ENCODE assay signal across 18 mouse cellular contexts in genomic region chr13:93556119-93556518, GRCm38 (mm10). TPM values are rescaled to one million over a fixed set of nuclear protein-coding genes. Genes with fewer than 3 reads are reported as not detected.
DNase-seq lines count a peak whose midpoint lies in the region; ATAC-seq lines count a peak whose summit lies in the region.
"Had no signal": no experiment of that assay in that cellular context is flagged by ENCODE, and none has a peak within 500 bp of the region (broad histone marks: within the 10 kb centered on the region; RNA-seq: fewer than 3 reads in every experiment).

No protein-coding gene starts in this region.

- intact Hi-C loops in heart, postnatal 36 days (cut with DNase I), result no loop called here

- peak; percentile 8 for DNase-seq in CD4-positive, CD25-positive, alpha-beta regulatory T cell, adult 2 months (ENCODE audit: low read depth, low spot score)
- peak; percentile 59 for DNase-seq in heart, adult 11 months
- DNase-seq in heart, postnatal 36 days, result no peak
- peak; percentile 94 for DNase-seq in fat pad, adult 2 months (ENCODE audit: extremely low read depth, low read depth, low spot score)
- DNase-seq: adrenal gland, adult 8-10 months; adrenal gland, postnatal 14 days; adrenal gland, postnatal 36 days; B cell, adult 2 months; cerebellum, adult 11-12 months; cerebellum, adult 2 months; cerebellum, adult 9-10 months; cerebellum, postnatal 25 days had no signal

- ATAC-seq in CD4-positive, CD25-positive, alpha-beta regulatory T cell, adult 4 months, result no peak
- no peak for ATAC-seq in megakaryocyte progenitor cell, adult 5-6 weeks (replicated peaks; ENCODE audit: poor library complexity)
- ATAC-seq: activated CD4-positive, CD25-positive, alpha-beta regulatory T cell, adult 4 months; forebrain, embryonic 14.5 days; forebrain, embryonic 16.5 days; Patski had no signal

RNA-seq across cellular contexts. Expression of gene Jmy, which starts 56.5 kb away (rescaled TPM):
- polyA plus RNA-seq in CD4-positive, CD25-positive, alpha-beta regulatory T cell, adult 4 months (2017; shearing (Covaris generic)), result 1 to 10 TPM; 1.4 to 2.7 TPM
- total RNA-seq in heart, postnatal 36 days (2021), result 10 to 100 TPM; 46.3 to 46.7 TPM
- 10.6 and 13.6 TPM in 2 replicates for total RNA-seq in megakaryocyte progenitor cell, adult 5-6 weeks (2015)
- 6.1 and 9.3 TPM in 2 replicates for total RNA-seq in megakaryocyte progenitor cell, adult 5-6 weeks (2017)

Comparison
In these comparisons a context has a peak if more than half of its experiments do, and no peak if none do; other contexts are left out.
1. DNase-seq: peak in CD4-positive, CD25-positive, alpha-beta regulatory T cell, adult 2 months (single experiment), heart, adult 11 months (single experiment) and fat pad, adult 2 months (single experiment); none in heart, postnatal 36 days (0 of 2).